ENCODE assay signal across 8 mouse cellular contexts in genomic region chr6:85502911-85503250, GRCm38 (mm10). TPM values are rescaled to one million over a fixed set of nuclear protein-coding genes. Genes with fewer than 3 reads are reported as not detected.
A peak's percentile ranks its signal among the peaks of the same experiment; 100 is the strongest.
DNase-seq lines count a peak whose midpoint lies in the region; ATAC-seq and TF ChIP-seq lines count a peak whose summit lies in the region.

Fbxo41 (minus strand) TSS chr6:85502994.

- H3K36me3 ChIP-seq in midbrain, embryonic 13.5 days: no peaks in the 10 kb centered on the region

- H3K4me1 ChIP-seq in midbrain, embryonic 13.5 days (replicated peaks): peaks cover 26% of the 10 kb centered on the region

- peak; percentile 85 for ATAC-seq in midbrain, embryonic 13.5 days

- under 1% methylated on average over 20 of the region's 22 CpGs for WGBS in midbrain, embryonic 13.5 days

- peak within 1 kb of the TSS; percentile 89 for H3K4me3 ChIP-seq in left cerebral cortex, adult 2 months
- H3K4me3 ChIP-seq in midbrain, embryonic 13.5 days (replicated peaks): peak within 1 kb of the TSS; percentile 78

- peak within 1 kb of the TSS; percentile 99 for H3K27ac ChIP-seq in left cerebral cortex, adult 2 months
- H3K27ac ChIP-seq in midbrain, embryonic 13.5 days: peak within 1 kb of the TSS; percentile 83

- H3K9me3 ChIP-seq in midbrain, embryonic 13.5 days: no peaks in the 10 kb centered on the region

- peak; percentile 13 for DNase-seq in thymus, postnatal 14 days
- DNase-seq in thymus, postnatal 25 days: no peak
- DNase-seq in cerebellum, postnatal 14 days: peak; percentile 77 to 81
- DNase-seq in frontal cortex, postnatal 14 days (ENCODE audit: low spot score in 2 of 2): peak; percentile 61 to 66
- peak; percentile 74 to 78 for DNase-seq in left cerebral cortex, adult 2 months (ENCODE audit: extremely low spot score in 1 of 2, low spot score in 2 of 2)
- peak; percentile 28 for DNase-seq in yolk sac, embryonic 10.5 days (ENCODE audit: low spot score)
- DNase-seq in spleen, postnatal 36 days (ENCODE audit: low spot score in 2 of 2): no peak

- H3K27me3 ChIP-seq in midbrain, embryonic 13.5 days: peaks cover 6% of the 10 kb centered on the region; the same call in 1 of the 2 replicates

- intact Hi-C loops in left cerebral cortex, adult 2 months (cut with DNase I): no loop called here

- H3K9ac ChIP-seq in midbrain, embryonic 13.5 days (replicated peaks): peak within 1 kb of the TSS; percentile 91

- H3K4me2 ChIP-seq in midbrain, embryonic 13.5 days (replicated peaks): peak within 1 kb of the TSS; percentile 65

- TF ChIP-seq CTCF in left cerebral cortex, adult 2 months (IDR thresholded peaks at IDR 0.05): no peak

RNA-seq across cellular contexts. Expression of gene Fbxo41, which starts in this region (rescaled TPM):
- total RNA-seq in left cerebral cortex, adult 2 months (2021): 100 to 1,000 TPM; 101 to 102 TPM
- polyA plus RNA-seq in midbrain, embryonic 13.5 days (2015; fragmentation: Nextera tagmentation; extraction: Ambion mirVana): 4.7 and 5.0 TPM in 2 replicates

Comparison
In these comparisons a context has a peak if more than half of its experiments do, and no peak if none do; other contexts are left out.
1. DNase-seq: peak in thymus, postnatal 14 days (single experiment), cerebellum, postnatal 14 days (2 of 2), frontal cortex, postnatal 14 days (2 of 2), left cerebral cortex, adult 2 months (2 of 2) and yolk sac, embryonic 10.5 days (single experiment); none in thymus, postnatal 25 days (single experiment) and spleen, postnatal 36 days (0 of 2).